Mouse (Mus musculus) CD4-positive naive resting alpha-beta T cell, adult 76 days (primary cell): ENCODE measurements around the gene Naaladl1. TPM values are rescaled to one million over a fixed set of nuclear protein-coding genes. Genes with fewer than 3 reads are reported as not detected.

Experiments
- total RNA-seq: library from RNA; stranded (reverse); gene quantifications from one replicate; pipeline ENCODE4 v1.2.4, GENCODE M21; 2023

The Naaladl1 gene
- total RNA-seq: not detected

GRCm38 (mm10) chr19:6105586-6105985, at the start of gene Naaladl1:
Gene Naaladl1, plus strand, starts transcription at chr19:6105782.

GRCm38 (mm10) chr19:6057313-6058096, 48.1 kb upstream of the Naaladl1 start, which contains the start of the genes Mrpl49 and Fau:
Gene Mrpl49, minus strand, starts transcription at chr19:6057785.
Gene Fau, plus strand, starts transcription at chr19:6057844.

GRCm38 (mm10) chr19:6061021-6061533, 44.5 kb upstream of the Naaladl1 start, which contains the start of gene Znhit2:
Gene Znhit2, plus strand, starts transcription at chr19:6061192.

GRCm38 (mm10) chr19:6067724-6068415, 37.7 kb upstream of the Naaladl1 start, which contains the start of gene Tm7sf2:
Gene Tm7sf2, minus strand, starts transcription at chr19:6068373.

GRCm38 (mm10) chr19:6076564-6077393, 28.8 kb upstream of the Naaladl1 start, which contains the start of gene Vps51:
Gene Vps51, minus strand, starts transcription at chr19:6077231.

GRCm38 (mm10) chr19:6079983-6080480, 25.6 kb upstream of the Naaladl1 start, which contains the start of gene Tmem262:
Gene Tmem262, plus strand, starts transcription at chr19:6080033.

GRCm38 (mm10) chr19:6082156-6082555, 23.4 kb upstream of the Naaladl1 start, which contains the start of gene Gm28374:
Gene Gm28374, minus strand, starts transcription at chr19:6082256.

GRCm38 (mm10) chr19:6084478-6085248, 20.9 kb upstream of the Naaladl1 start, which contains the start of the genes Zfpl1 and Cdca5:
Gene Zfpl1, minus strand, starts transcription at chr19:6084956.
Gene Cdca5, plus strand, starts transcription at chr19:6084983.

GRCm38 (mm10) chr19:6094119-6094518, 11.5 kb upstream of the Naaladl1 start, which contains the start of gene AC131692.1:
Gene AC131692.1, plus strand, starts transcription at chr19:6094419.

GRCm38 (mm10) chr19:6117986-6118676, 12.5 kb downstream of the Naaladl1 start, which contains the start of gene Sac3d1:
Gene Sac3d1, minus strand, starts transcription at chr19:6118650.

GRCm38 (mm10) chr19:6127760-6128341, 22.3 kb downstream of the Naaladl1 start, which contains the start of gene Snx15:
Gene Snx15, minus strand, starts transcription at chr19:6128304.

GRCm38 (mm10) chr19:6140678-6141393, 35.3 kb downstream of the Naaladl1 start, which contains the start of gene Batf2:
Gene Batf2, plus strand, starts transcription at chr19:6140983.

GRCm38 (mm10) chr19:6141394-6141749, 35.8 kb downstream of the Naaladl1 start, which contains the start of gene Arl2:
Gene Arl2, minus strand, starts transcription at chr19:6141548.

Other genes with a start within 250 kb of the Naaladl1 start
- 127 TPM for gene Frmd8, start 230.5 kb upstream of the Naaladl1 start, total RNA-seq
- 27.0 TPM for gene Slc25a45, start 228.0 kb upstream of the Naaladl1 start, total RNA-seq
- 2.3 TPM for gene Tigd3, start 211.6 kb upstream of the Naaladl1 start, total RNA-seq
- 116 TPM for gene Dpf2, start 192.8 kb upstream of the Naaladl1 start, total RNA-seq
- 0.59 TPM for gene Cdc42ep2, start 181.0 kb upstream of the Naaladl1 start, total RNA-seq
- 53.3 TPM for gene Pola2, start 141.6 kb upstream of the Naaladl1 start, total RNA-seq
- not detected for gene Slc22a20, start 119.6 kb upstream of the Naaladl1 start, total RNA-seq
- 109 TPM for gene Capn1, start 89.9 kb upstream of the Naaladl1 start, total RNA-seq
- gene Syvn1, start 59.2 kb upstream of the Naaladl1 start, total RNA-seq: 59.7 TPM
- gene Mrpl49, start 48.0 kb upstream of the Naaladl1 start, total RNA-seq: 18.5 TPM
- 3,209 TPM for gene Fau, start 47.9 kb upstream of the Naaladl1 start, total RNA-seq
- gene Znhit2, start 44.6 kb upstream of the Naaladl1 start, total RNA-seq: 10.9 TPM
- gene Tm7sf2, start 37.4 kb upstream of the Naaladl1 start, total RNA-seq: 17.4 TPM
- gene Vps51, start 28.6 kb upstream of the Naaladl1 start, total RNA-seq: 112 TPM
- not detected for gene Tmem262, start 25.7 kb upstream of the Naaladl1 start, total RNA-seq
- not detected for gene Gm28374, start 23.5 kb upstream of the Naaladl1 start, total RNA-seq
- 58.2 TPM for gene Zfpl1, start 20.8 kb upstream of the Naaladl1 start, total RNA-seq
- 0.91 TPM for gene Cdca5, start 20.8 kb upstream of the Naaladl1 start, total RNA-seq
- gene AC131692.1, start 11.4 kb upstream of the Naaladl1 start, total RNA-seq: not detected
- gene Sac3d1, start 12.9 kb downstream of the Naaladl1 start, total RNA-seq: 5.0 TPM
- gene Snx15, start 22.5 kb downstream of the Naaladl1 start, total RNA-seq: 27.8 TPM
- gene Batf2, start 35.2 kb downstream of the Naaladl1 start, total RNA-seq: 0.41 TPM
- gene Arl2, start 35.8 kb downstream of the Naaladl1 start, total RNA-seq: 20.1 TPM
- gene Majin, start 78.6 kb downstream of the Naaladl1 start, total RNA-seq: not detected
- gene Gpha2, start 120.6 kb downstream of the Naaladl1 start, total RNA-seq: not detected
- gene Ppp2r5b, start 130.1 kb downstream of the Naaladl1 start, total RNA-seq: 17.5 TPM
- 229 TPM for gene Atg2a, start 135.9 kb downstream of the Naaladl1 start, total RNA-seq
- 37.0 TPM for gene Ehd1, start 170.9 kb downstream of the Naaladl1 start, total RNA-seq
- gene Cdc42bpg, start 200.7 kb downstream of the Naaladl1 start, total RNA-seq: 4.9 TPM
- 22.2 TPM for gene Men1, start 229.2 kb downstream of the Naaladl1 start, total RNA-seq
- gene Map4k2, start 235.4 kb downstream of the Naaladl1 start, total RNA-seq: 519 TPM